Mouse (Mus musculus): ENCODE measurements at regions not wholly inside any gene's neighbourhood (a gene's known extent, or its start where the extent isn't known, plus 50 kb on each side); places are given as distances from the start of the nearest gene placed in this dataset.
"Not testable (repeated sequence)": the region's sequence is repeated elsewhere in the genome, so short reads cannot be mapped to it uniquely, and the experiment has no call there.

DNA sequence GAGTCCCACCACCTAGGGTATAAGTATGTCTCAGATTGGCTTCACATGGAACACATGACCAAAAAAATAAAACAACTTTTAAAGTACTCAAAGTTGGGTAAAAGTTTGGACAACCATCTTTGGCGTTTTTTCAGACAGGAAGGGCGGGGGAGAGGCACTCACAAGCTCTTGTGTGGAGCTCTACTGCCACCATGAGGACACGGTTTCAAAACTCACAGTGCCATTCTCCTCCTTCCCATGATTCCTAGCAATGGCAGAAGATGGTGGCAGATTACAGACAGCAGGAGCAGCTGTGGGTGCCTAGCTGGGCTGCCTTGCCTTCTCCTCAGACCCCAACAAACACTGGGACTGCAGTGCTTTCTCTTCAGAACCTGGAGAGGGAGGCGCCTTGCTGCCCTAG lies 176.7 kb upstream of the Olfr1324 start:
- not testable (repeated sequence) for ATAC-seq (replicated peaks; ENCODE audit: low FRiP score, poor library complexity, severe bottlenecking)

- ATAC-seq (replicated peaks; ENCODE audit: low FRiP score, poor library complexity, severe bottlenecking) = not testable (repeated sequence)
Observed at GRCm38 (mm10) chrX:50602881-50603280, 174.6 kb upstream of the Olfr1324 start.

- not testable (repeated sequence) for ATAC-seq (replicated peaks; ENCODE audit: low FRiP score, poor library complexity, severe bottlenecking)
Observed at GRCm38 (mm10) chrX:50602461-50602875, 174.2 kb upstream of the Olfr1324 start.

DNA sequence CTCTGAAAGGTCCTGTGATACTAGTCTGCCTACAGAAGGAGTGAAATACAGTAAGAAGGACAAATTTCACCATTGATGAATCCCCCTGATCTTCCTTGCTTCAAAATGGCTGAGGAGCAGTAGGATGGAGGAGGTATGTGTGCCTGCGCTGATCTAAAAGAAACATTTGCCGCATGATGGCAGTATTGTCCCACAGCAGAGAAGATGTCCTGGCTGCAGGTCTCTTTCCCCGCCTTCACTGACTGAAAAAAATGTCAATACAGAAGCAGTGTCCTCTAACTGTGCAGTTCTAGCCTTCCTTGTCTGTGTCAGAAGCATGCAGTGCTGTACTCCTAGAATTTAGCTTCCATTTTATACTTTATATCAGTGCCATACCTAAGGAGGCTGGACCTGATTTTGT lies 172.0 kb upstream of the Olfr1324 start:
- not testable (repeated sequence) for ATAC-seq (replicated peaks; ENCODE audit: low FRiP score, poor library complexity, severe bottlenecking)

GRCm38 (mm10) chrX:50599780-50600179 lies 171.5 kb upstream of the Olfr1324 start:
- ATAC-seq (replicated peaks; ENCODE audit: low FRiP score, poor library complexity, severe bottlenecking) = no peak

DNA sequence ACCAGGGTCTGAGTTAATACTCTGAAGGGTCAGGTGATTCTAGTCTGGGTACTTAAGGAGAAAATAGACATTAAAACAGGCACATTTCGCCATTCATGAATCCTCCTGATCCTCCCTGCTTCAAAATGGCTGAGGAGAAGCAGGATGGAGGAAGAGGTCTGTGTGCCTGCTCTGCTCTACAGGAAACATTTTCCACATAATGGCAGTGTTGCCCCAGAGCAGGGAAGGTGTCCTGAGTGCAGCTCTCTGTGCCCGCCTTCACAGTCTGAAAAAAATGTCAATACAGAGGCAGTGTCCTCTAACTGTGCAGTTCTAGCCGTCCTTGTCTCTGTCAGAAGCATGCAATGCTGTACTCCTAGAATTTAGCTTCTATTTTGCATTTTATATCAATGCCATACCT lies 169.3 kb upstream of the Olfr1324 start:
- not testable (repeated sequence) for ATAC-seq (replicated peaks; ENCODE audit: low FRiP score, poor library complexity, severe bottlenecking)

DNA sequence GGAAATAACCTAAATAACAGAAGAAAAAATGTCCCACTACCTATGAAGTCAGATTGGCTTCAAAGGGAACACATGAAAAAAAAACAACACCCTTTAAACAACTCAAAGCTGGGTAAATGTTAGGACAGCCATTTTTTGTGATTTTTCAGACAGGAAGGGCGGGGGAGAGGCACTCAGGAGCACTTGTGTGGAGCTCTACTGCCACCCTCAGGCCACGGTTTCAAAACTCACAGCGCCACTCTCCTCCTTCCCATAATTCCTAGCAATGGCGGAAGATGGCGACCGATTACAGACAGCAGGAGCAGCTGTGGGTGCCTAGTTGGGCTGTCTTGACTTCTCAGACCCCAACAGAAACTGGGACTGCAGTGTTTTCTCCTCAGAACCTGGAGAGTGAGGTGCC lies 168.8 kb upstream of the Olfr1324 start:
- no peak for ATAC-seq (replicated peaks; ENCODE audit: low FRiP score, poor library complexity, severe bottlenecking)

DNA sequence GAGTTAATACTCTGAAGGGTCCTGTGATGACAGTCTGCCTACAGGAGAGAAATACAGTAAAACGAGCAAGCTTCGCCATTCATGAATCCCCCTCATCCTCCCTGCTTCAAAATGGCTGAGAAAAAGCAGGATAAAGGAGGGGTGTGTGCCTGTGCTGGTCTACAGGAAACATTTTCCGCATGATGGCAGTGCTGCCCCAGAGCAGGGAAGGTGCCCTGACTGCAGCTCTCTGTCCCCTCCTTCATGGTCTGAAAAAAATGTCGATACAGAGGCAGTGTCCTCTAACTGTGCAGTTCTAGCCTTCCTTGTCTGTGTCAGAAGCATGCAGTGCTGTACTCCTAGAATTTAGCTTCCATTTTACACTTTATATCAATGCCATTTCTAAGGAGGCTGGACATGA lies 166.7 kb upstream of the Olfr1324 start:
- ATAC-seq (replicated peaks; ENCODE audit: low FRiP score, poor library complexity, severe bottlenecking) = not testable (repeated sequence)

DNA sequence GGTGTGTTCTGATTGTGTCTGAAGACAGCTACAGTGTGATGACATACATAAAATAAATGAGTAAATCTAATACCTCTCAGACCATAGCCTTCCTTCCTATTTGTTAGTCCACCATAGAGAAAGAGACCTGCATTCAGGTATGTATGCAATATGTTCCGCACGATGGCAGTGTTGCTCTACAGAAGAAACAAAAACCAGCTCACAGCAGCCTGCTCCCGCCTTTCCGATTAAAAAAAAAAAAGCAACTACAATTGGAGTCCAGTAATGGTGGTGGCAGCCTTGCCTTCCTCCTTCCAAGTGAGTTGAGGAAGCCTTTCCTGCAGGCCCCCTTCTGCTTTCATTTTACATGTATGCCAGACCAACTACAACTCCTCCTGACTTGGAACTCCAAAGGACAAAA lies 163.2 kb upstream of the Olfr1324 start:
- ATAC-seq (replicated peaks; ENCODE audit: low FRiP score, poor library complexity, severe bottlenecking) = no peak

- no peak for ATAC-seq (replicated peaks; ENCODE audit: low FRiP score, poor library complexity, severe bottlenecking)
Observed at GRCm38 (mm10) chrX:50590673-50591341, 162.5 kb upstream of the Olfr1324 start.

- no peak for ATAC-seq (replicated peaks; ENCODE audit: low FRiP score, poor library complexity, severe bottlenecking)
Observed at GRCm38 (mm10) chrX:50588892-50589291, 160.6 kb upstream of the Olfr1324 start.

- ATAC-seq (replicated peaks; ENCODE audit: low FRiP score, poor library complexity, severe bottlenecking) = no peak
Observed at GRCm38 (mm10) chrX:50583741-50584580, 155.7 kb upstream of the Olfr1324 start.

DNA sequence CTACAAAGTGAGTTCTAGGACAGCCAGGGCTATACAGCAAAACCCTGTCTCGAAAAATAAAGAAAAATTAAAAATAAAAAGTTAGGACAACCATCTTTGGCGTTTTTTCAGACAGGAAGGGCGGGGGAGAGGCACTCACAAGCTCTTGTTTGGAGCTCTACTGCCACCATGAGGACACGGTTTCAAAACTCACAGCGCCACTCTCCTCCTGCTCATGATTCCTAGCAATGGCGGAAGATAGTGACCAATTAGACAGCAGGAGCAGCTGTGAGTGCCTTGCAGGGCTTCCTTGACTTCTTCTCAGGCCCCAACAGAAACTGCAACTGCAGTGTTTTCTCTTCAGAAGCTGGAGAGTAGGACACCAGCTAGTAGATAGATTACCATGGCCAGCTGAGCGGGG lies 151.9 kb upstream of the Olfr1324 start:
- no peak for ATAC-seq (replicated peaks; ENCODE audit: low FRiP score, poor library complexity, severe bottlenecking)

GRCm38 (mm10) chrX:50576824-50577223 lies 148.5 kb upstream of the Olfr1324 start:
- no peak for ATAC-seq (replicated peaks; ENCODE audit: low FRiP score, poor library complexity, severe bottlenecking)

GRCm38 (mm10) chrX:50572191-50573095 lies 144.1 kb upstream of the Olfr1324 start:
- not testable (repeated sequence) for ATAC-seq (replicated peaks; ENCODE audit: low FRiP score, poor library complexity, severe bottlenecking)

GRCm38 (mm10) chrX:50569087-50569486 lies 140.8 kb upstream of the Olfr1324 start:
- ATAC-seq (replicated peaks; ENCODE audit: low FRiP score, poor library complexity, severe bottlenecking) = no peak

- ATAC-seq (replicated peaks; ENCODE audit: low FRiP score, poor library complexity, severe bottlenecking) = no peak
Observed at GRCm38 (mm10) chrX:50566345-50566744, 138.0 kb upstream of the Olfr1324 start.

DNA sequence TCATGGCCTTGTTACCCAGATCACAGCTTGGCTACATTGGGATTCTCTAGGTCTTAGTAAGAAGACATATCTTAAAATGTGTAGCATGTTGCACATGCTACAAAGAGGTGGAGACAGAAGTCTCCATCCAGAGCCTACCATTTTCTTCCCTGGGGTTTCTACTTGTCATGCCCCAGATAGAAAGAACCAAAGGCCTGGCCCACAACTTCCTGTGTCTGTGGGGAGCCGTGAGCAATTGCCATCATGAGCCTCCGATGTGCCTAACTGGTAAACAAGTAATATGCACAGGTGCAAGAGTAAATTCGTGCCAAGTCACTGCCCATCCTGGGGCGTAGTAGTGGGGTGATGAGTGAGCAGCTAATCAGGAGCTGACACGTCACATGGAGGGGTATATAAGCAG lies 136.7 kb upstream of the Olfr1324 start:
- ATAC-seq (replicated peaks; ENCODE audit: low FRiP score, poor library complexity, severe bottlenecking) = not testable (repeated sequence)

GRCm38 (mm10) chrX:50560915-50561314 lies 132.6 kb upstream of the Olfr1324 start:
- ATAC-seq (replicated peaks; ENCODE audit: low FRiP score, poor library complexity, severe bottlenecking) = no peak

DNA sequence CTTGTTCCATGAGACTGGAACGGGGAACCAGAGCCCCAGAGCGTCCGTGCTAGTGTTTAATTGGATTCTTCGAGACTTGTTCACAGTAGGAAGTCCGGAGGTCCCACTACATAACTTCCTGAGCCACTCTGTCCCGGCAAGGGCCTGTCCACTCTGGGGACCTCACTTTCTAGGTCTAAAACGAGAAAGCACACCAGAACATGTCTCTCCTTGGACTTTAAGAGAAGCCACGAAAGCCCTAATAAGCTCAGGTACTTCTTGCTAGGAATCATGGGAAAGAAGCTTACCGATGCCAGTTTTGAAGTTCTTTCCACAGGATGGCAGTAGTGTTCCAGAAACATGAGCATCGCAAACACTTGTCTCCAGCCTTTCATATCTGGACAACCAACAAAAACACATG lies 122.0 kb upstream of the Olfr1324 start:
- ATAC-seq (replicated peaks; ENCODE audit: low FRiP score, poor library complexity, severe bottlenecking) = no peak
